Mouse (Mus musculus) left cerebral cortex, postnatal 10 days (tissue): ENCODE measurements at regions not wholly inside any gene's neighbourhood (a gene's known extent, or its start where the extent isn't known, plus 50 kb on each side); places are given as distances from the start of the nearest gene placed in this dataset.

ENCODE experiments used
- DNase-seq, 2 experiments: peaks; one replicate each; pipeline ENCODE4 v3.0.0; 2021 to 2022; ENCODE audit warnings: low spot score in 2 of 2, mixed read lengths in 1 of 2; ENCODE audit errors: extremely low spot score in 1 of 2
- intact Hi-C: fragments of 180-260 bp; cut with DNase I; formaldehyde crosslinking; loops from one replicate; pipeline ENCODE4 v1.15.1; 2025

- intact Hi-C loops, result no loop called here
- DNase-seq, result no peak
Observed at GRCm38 (mm10) chr13:58495390-58496073, 92.4 kb upstream of the Hnrnpk start.

- no peak for DNase-seq
- intact Hi-C loops, result no loop called here
Observed at GRCm38 (mm10) chr13:58494726-58495125, 91.6 kb upstream of the Hnrnpk start.

- intact Hi-C loops, result no loop called here
- no peak for DNase-seq
Observed at GRCm38 (mm10) chr13:58490829-58491228, 87.7 kb upstream of the Hnrnpk start.

GRCm38 (mm10) chr13:58485011-58485410 lies 81.9 kb upstream of the Hnrnpk start:
- intact Hi-C loops, result no loop called here

GRCm38 (mm10) chr13:58482701-58483100 lies 79.6 kb upstream of the Hnrnpk start:
- no peak for DNase-seq
- intact Hi-C loops, result no loop called here

More at GRCm38 (mm10) chr13:58485011-58485410, 81.9 kb upstream of the Hnrnpk start:
- DNase-seq, result peak in 1 of 2 experiments; percentile 9

GRCm38 (mm10) chr13:58480928-58481598 lies 77.9 kb upstream of the Hnrnpk start:
- DNase-seq, result no peak
- intact Hi-C loops, result no loop called here

GRCm38 (mm10) chr13:58480388-58480927 lies 77.3 kb upstream of the Hnrnpk start:
- intact Hi-C loops, result no loop called here
- DNase-seq, result no peak

- intact Hi-C loops, result no loop called here
- no peak for DNase-seq
Observed at GRCm38 (mm10) chr13:58478438-58478837, 75.3 kb upstream of the Hnrnpk start.

- DNase-seq, result no peak
- intact Hi-C loops, result no loop called here
Observed at GRCm38 (mm10) chr13:58477253-58477652, 74.1 kb upstream of the Hnrnpk start.

- DNase-seq, result no peak
- intact Hi-C loops, result no loop called here
Observed at GRCm38 (mm10) chr13:58476033-58476830, 73.1 kb upstream of the Hnrnpk start.

- no peak for DNase-seq
- intact Hi-C loops, result no loop called here
Observed at GRCm38 (mm10) chr13:58475495-58475894, 72.4 kb upstream of the Hnrnpk start.

GRCm38 (mm10) chr13:58472455-58472854 lies 69.3 kb upstream of the Hnrnpk start:
- intact Hi-C loops, result no loop called here
- DNase-seq, result peak in 1 of 2 experiments; percentile 53

- intact Hi-C loops, result no loop called here
- no peak for DNase-seq
Observed at GRCm38 (mm10) chr13:58471704-58472103, 68.6 kb upstream of the Hnrnpk start.

- no peak for DNase-seq
- intact Hi-C loops, result loop anchor here (5.0 kb wide), 1 partner anchor 73 kb away; no protein-coding TSS in a partner anchor
Observed at GRCm38 (mm10) chr13:58469731-58470130, 66.6 kb upstream of the Hnrnpk start.

- no peak for DNase-seq
- intact Hi-C loops, result loop anchor here (5.0 kb wide), 1 partner anchor 75 kb away; no protein-coding TSS in a partner anchor
Observed at GRCm38 (mm10) chr13:58467097-58467642, 64.0 kb upstream of the Hnrnpk start.

GRCm38 (mm10) chr13:58465206-58466104 lies 62.3 kb upstream of the Hnrnpk start:
- peak in 1 of 2 experiments; percentile 22 for DNase-seq

More at GRCm38 (mm10) chr13:58465206-58466104, 62.3 kb upstream of the Hnrnpk start:
- intact Hi-C loops, result loop anchor here (5.0 kb wide), 1 partner anchor 77 kb away; no protein-coding TSS in a partner anchor
